Mouse (Mus musculus): ENCODE data around the gene Atp6v0e2.

DNA sequence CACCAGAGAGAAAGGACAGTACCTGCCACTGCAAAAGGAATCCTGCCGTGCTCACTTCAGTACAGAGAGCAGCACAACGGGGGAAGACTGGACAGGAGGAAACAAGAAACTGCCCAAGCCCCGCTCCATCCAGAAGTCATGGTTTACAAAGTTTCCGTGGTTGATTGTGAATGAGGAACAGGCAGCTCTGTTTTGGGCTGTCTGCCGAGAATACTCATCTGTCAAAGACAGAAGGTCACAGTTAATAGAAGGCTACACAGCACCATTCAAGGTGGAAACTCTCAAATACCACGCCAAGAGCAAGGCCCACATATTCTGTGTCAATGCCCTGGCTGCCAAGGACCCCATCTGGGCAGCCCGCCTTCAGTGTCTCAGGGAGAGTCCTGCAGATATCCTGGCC is 25.6 kb upstream of the Atp6v0e2 start:
- TF ChIP-seq POLR2A (IDR thresholded peaks at IDR 0.05; ENCODE audit: borderline replicate concordance, control insufficient read depth, low read depth, low read length) (no peak), CTCF (IDR thresholded peaks at IDR 0.05; ENCODE audit: control insufficient read depth, insufficient read depth, low read length) (no peak)
